Comparison of ENCODE assay signal across 18 mouse cellular contexts in genomic region chr6:33173606-33174005, GRCm38 (mm10).
DNase-seq lines count a peak whose midpoint lies in the region; ATAC-seq and TF ChIP-seq lines count a peak whose summit lies in the region.
"Had no signal": no experiment of that assay in that cellular context is flagged by ENCODE, and none has a peak within 500 bp of the region (broad histone marks: within the 10 kb centered on the region; RNA-seq: fewer than 3 reads in every experiment).

No protein-coding gene starts in this region.

- H3K27me3 ChIP-seq in hindbrain, embryonic 14.5 days (ENCODE audit: control insufficient read depth, insufficient read depth, low read length), result no peaks in the 10 kb centered on the region
- no peaks in the 10 kb centered on the region for H3K27me3 ChIP-seq in hindbrain, embryonic 12.5 days
- H3K27me3 ChIP-seq in midbrain, embryonic 14.5 days (ENCODE audit: control insufficient read depth, insufficient read depth, low read length), result no peaks in the 10 kb centered on the region
- H3K27me3 ChIP-seq in midbrain, embryonic 10.5 days (ENCODE audit: low read depth, poor library complexity, severe bottlenecking), result no peaks in the 10 kb centered on the region
- no peaks in the 10 kb centered on the region for H3K27me3 ChIP-seq in hindbrain, postnatal 0 days (ENCODE audit: insufficient read depth, low read length)
- H3K27me3 ChIP-seq in neural tube, embryonic 15.5 days (replicated peaks), result no peaks in the 10 kb centered on the region
- H3K27me3 ChIP-seq: embryonic facial prominence, embryonic 15.5 days; heart, embryonic 15.5 days had no signal

- ATAC-seq in hindbrain, embryonic 14.5 days (ENCODE audit: low FRiP score), result no peak
- no peak for ATAC-seq in hindbrain, embryonic 12.5 days (ENCODE audit: low FRiP score)
- ATAC-seq in midbrain, embryonic 14.5 days (ENCODE audit: low FRiP score, low TSS enrichment), result no peak
- no peak for ATAC-seq in hindbrain, postnatal 0 days
- no peak for ATAC-seq in neural tube, embryonic 15.5 days (ENCODE audit: low FRiP score)

- H3K27ac ChIP-seq in hindbrain, embryonic 14.5 days, result no peak overlapping the region
- H3K27ac ChIP-seq in hindbrain, embryonic 12.5 days, result no peak overlapping the region
- H3K27ac ChIP-seq in midbrain, embryonic 14.5 days (replicated peaks; ENCODE audit: low read depth, low read length), result 0 out of 2 replicates have a peak overlapping the region, but pooled peaks have one; percentile 8
- no peak overlapping the region for H3K27ac ChIP-seq in midbrain, embryonic 10.5 days (replicated peaks)
- H3K27ac ChIP-seq in hindbrain, postnatal 0 days, result no peak overlapping the region
- no peak overlapping the region for H3K27ac ChIP-seq in neural tube, embryonic 15.5 days (replicated peaks)
- H3K27ac ChIP-seq: embryonic facial prominence, embryonic 15.5 days; heart, embryonic 15.5 days had no signal

- no peak overlapping the region for H3K4me3 ChIP-seq in hindbrain, embryonic 14.5 days (replicated peaks; ENCODE audit: low read length)
- H3K4me3 ChIP-seq in hindbrain, embryonic 12.5 days, result no peak overlapping the region
- no peak overlapping the region for H3K4me3 ChIP-seq in midbrain, embryonic 14.5 days (replicated peaks; ENCODE audit: low read depth, low read length)
- H3K4me3 ChIP-seq in midbrain, embryonic 10.5 days, result no peak overlapping the region
- no peak overlapping the region for H3K4me3 ChIP-seq in hindbrain, postnatal 0 days (ENCODE audit: low read length)
- H3K4me3 ChIP-seq in neural tube, embryonic 15.5 days (replicated peaks), result no peak overlapping the region
- H3K4me3 ChIP-seq: embryonic facial prominence, embryonic 15.5 days; heart, embryonic 15.5 days had no signal

- no peaks in the 10 kb centered on the region for H3K36me3 ChIP-seq in hindbrain, embryonic 14.5 days (replicated peaks; ENCODE audit: control insufficient read depth, insufficient read depth)
- no peaks in the 10 kb centered on the region for H3K36me3 ChIP-seq in hindbrain, embryonic 12.5 days
- no peaks in the 10 kb centered on the region for H3K36me3 ChIP-seq in midbrain, embryonic 14.5 days (ENCODE audit: control insufficient read depth, insufficient read depth, low read length)
- no peaks in the 10 kb centered on the region for H3K36me3 ChIP-seq in midbrain, embryonic 10.5 days
- H3K36me3 ChIP-seq in hindbrain, postnatal 0 days (ENCODE audit: insufficient read depth, low read length), result no peaks in the 10 kb centered on the region
- H3K36me3 ChIP-seq in neural tube, embryonic 15.5 days, result no peaks in the 10 kb centered on the region
- H3K36me3 ChIP-seq: embryonic facial prominence, embryonic 15.5 days; heart, embryonic 15.5 days had no signal

- H3K9ac ChIP-seq in hindbrain, embryonic 14.5 days, result no peak overlapping the region
- no peak overlapping the region for H3K9ac ChIP-seq in hindbrain, embryonic 12.5 days
- no peak overlapping the region for H3K9ac ChIP-seq in midbrain, embryonic 14.5 days (replicated peaks; ENCODE audit: low read length)
- H3K9ac ChIP-seq in hindbrain, postnatal 0 days (replicated peaks; ENCODE audit: low read length), result no peak overlapping the region
- 0 out of 2 replicates have a peak overlapping the region, but pooled peaks have one; percentile 1 for H3K9ac ChIP-seq in neural tube, embryonic 15.5 days (replicated peaks)
- H3K9ac ChIP-seq: embryonic facial prominence, embryonic 15.5 days; heart, embryonic 15.5 days had no signal

- TF ChIP-seq CTCF in hindbrain, postnatal 0 days (IDR thresholded peaks at IDR 0.05; ENCODE audit: low read depth), result no peak

- 0 out of 2 replicates have a peak, but pooled peaks cover 4% of the 10 kb centered on the region for H3K4me1 ChIP-seq in hindbrain, embryonic 14.5 days (replicated peaks; ENCODE audit: control insufficient read depth, insufficient read depth, low read length)
- H3K4me1 ChIP-seq in hindbrain, embryonic 12.5 days, result 0 out of 2 replicates have a peak, but pooled peaks cover 3% of the 10 kb centered on the region
- H3K4me1 ChIP-seq in midbrain, embryonic 14.5 days (ENCODE audit: control insufficient read depth, insufficient read depth, low read length), result no peaks in the 10 kb centered on the region
- H3K4me1 ChIP-seq in midbrain, embryonic 10.5 days, result no peaks in the 10 kb centered on the region
- no peaks in the 10 kb centered on the region for H3K4me1 ChIP-seq in hindbrain, postnatal 0 days (ENCODE audit: insufficient read depth, low read length)
- peaks cover 14% of the 10 kb centered on the region for H3K4me1 ChIP-seq in neural tube, embryonic 15.5 days
- H3K4me1 ChIP-seq: embryonic facial prominence, embryonic 15.5 days; heart, embryonic 15.5 days had no signal

- 64% methylated on average over 12 of the region's 12 CpGs for WGBS in hindbrain, embryonic 14.5 days
- 79% methylated on average over 12 of the region's 12 CpGs for WGBS in hindbrain, embryonic 12.5 days
- WGBS in midbrain, embryonic 14.5 days, result 67% methylated on average over 12 of the region's 12 CpGs
- 86% methylated on average over 12 of the region's 12 CpGs for WGBS in midbrain, embryonic 10.5 days
- WGBS in hindbrain, postnatal 0 days, result 48% methylated on average over 12 of the region's 12 CpGs
- WGBS in neural tube, embryonic 15.5 days, result 27% methylated on average over 12 of the region's 12 CpGs

- no peak for DNase-seq in hindbrain, embryonic 14.5 days (ENCODE audit: low spot score)
- DNase-seq in midbrain, embryonic 14.5 days, result peak; percentile 18
- no peak for DNase-seq in midbrain, embryonic 10.5 days (ENCODE audit: low spot score)
- peak; percentile 17 for DNase-seq in hindbrain, postnatal 0 days (ENCODE audit: low spot score)
- no peak for DNase-seq in right cerebral cortex, adult 18-20 months
- DNase-seq: adrenal gland, adult 2 months; cerebellum, adult 18-20 months; cerebellum, postnatal 14 days; gastrocnemius, postnatal 25 days; heart, adult 18-20 months; heart, postnatal 36 days; lung, postnatal 4 days; thymus, adult 18-20 months; thymus, postnatal 36 days had no signal

- peak overlapping the region; percentile 19; the same call in 1 of the 2 replicates for H3K4me2 ChIP-seq in hindbrain, embryonic 14.5 days (replicated peaks)
- H3K4me2 ChIP-seq in hindbrain, embryonic 12.5 days (replicated peaks), result no peak overlapping the region
- H3K4me2 ChIP-seq in midbrain, embryonic 14.5 days (ENCODE audit: low read length), result no peak overlapping the region
- H3K4me2 ChIP-seq in hindbrain, postnatal 0 days (ENCODE audit: low read depth, low read length), result peak overlapping the region; percentile 13; the same call in 1 of the 2 replicates
- peak overlapping the region; percentile 28 for H3K4me2 ChIP-seq in neural tube, embryonic 15.5 days
- H3K4me2 ChIP-seq: embryonic facial prominence, embryonic 15.5 days; heart, embryonic 15.5 days had no signal

- H3K9me3 ChIP-seq in hindbrain, embryonic 14.5 days (ENCODE audit: control insufficient read depth, low read length), result no peaks in the 10 kb centered on the region
- no peaks in the 10 kb centered on the region for H3K9me3 ChIP-seq in hindbrain, embryonic 12.5 days (replicated peaks)
- no peaks in the 10 kb centered on the region for H3K9me3 ChIP-seq in midbrain, embryonic 14.5 days (ENCODE audit: control insufficient read depth, low read length)
- H3K9me3 ChIP-seq in midbrain, embryonic 10.5 days (replicated peaks), result no peaks in the 10 kb centered on the region
- H3K9me3 ChIP-seq in hindbrain, postnatal 0 days (ENCODE audit: low read length), result no peaks in the 10 kb centered on the region
- H3K9me3 ChIP-seq in neural tube, embryonic 15.5 days (replicated peaks), result no peaks in the 10 kb centered on the region
- H3K9me3 ChIP-seq: embryonic facial prominence, embryonic 15.5 days; heart, embryonic 15.5 days had no signal

Comparison
In these comparisons a context has a peak if more than half of its experiments do, and no peak if none do; other contexts are left out.
1. DNase-seq: peak in midbrain, embryonic 14.5 days (single experiment) and hindbrain, postnatal 0 days (single experiment); none in hindbrain, embryonic 14.5 days (single experiment), midbrain, embryonic 10.5 days (single experiment) and right cerebral cortex, adult 18-20 months (single experiment).
2. H3K4me2 ChIP-seq: peak in hindbrain, embryonic 14.5 days (single experiment), hindbrain, postnatal 0 days (single experiment) and neural tube, embryonic 15.5 days (single experiment); none in hindbrain, embryonic 12.5 days (single experiment) and midbrain, embryonic 14.5 days (single experiment).